ENCODE assay signal across 8 mouse cellular contexts in the genomic region with DNA sequence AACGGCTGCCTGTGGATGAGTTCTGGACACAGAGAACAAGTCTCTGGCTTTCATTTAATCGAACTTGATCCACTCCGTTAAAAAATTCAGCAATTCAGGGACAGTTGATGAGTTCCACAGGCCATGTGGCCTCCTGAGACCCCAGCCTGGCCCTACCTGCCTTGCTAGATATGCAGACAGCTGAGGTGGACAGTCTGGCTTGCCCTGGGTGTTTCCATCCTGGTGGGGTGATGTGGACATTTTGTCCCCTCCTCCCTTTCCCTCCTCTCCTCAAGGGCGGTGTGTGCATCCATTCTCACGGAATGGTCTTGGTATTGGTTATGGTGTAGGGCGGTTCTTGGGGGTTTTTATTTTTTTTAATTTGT.
DNase-seq lines count a peak whose midpoint lies in the region; ATAC-seq and TF ChIP-seq lines count a peak whose summit lies in the region.

No protein-coding gene starts in this region.

- ATAC-seq in kidney, postnatal 0 days (replicated peaks; ENCODE audit: low FRiP score, low read depth): 0 out of 2 replicates have a peak, but pooled peaks have one; percentile 15
- ATAC-seq in embryonic facial prominence, embryonic 12.5 days (ENCODE audit: insufficient number of reproducible peaks, insufficient read depth, low FRiP score, low TSS enrichment): no peak
- ATAC-seq in hindbrain, embryonic 15.5 days (ENCODE audit: low FRiP score, low read depth): no peak
- ATAC-seq in midbrain, embryonic 14.5 days (ENCODE audit: low FRiP score, low TSS enrichment): no peak

- no peaks in the 10 kb centered on the region for H3K27me3 ChIP-seq in kidney, postnatal 0 days (ENCODE audit: insufficient read depth, low read length)
- H3K27me3 ChIP-seq in embryonic facial prominence, embryonic 12.5 days: no peaks in the 10 kb centered on the region
- H3K27me3 ChIP-seq in hindbrain, embryonic 15.5 days: peaks cover 3% of the 10 kb centered on the region; the same call in 1 of the 2 replicates
- no peaks in the 10 kb centered on the region for H3K27me3 ChIP-seq in midbrain, embryonic 14.5 days (ENCODE audit: control insufficient read depth, insufficient read depth, low read length)

- DNase-seq in kidney, postnatal 0 days (ENCODE audit: low spot score): no peak
- DNase-seq in kidney, postnatal 14 days: no peak
- DNase-seq in midbrain, embryonic 14.5 days: no peak
- DNase-seq in left cerebral cortex, adult 9 months (ENCODE audit: low spot score in 2 of 2): no peak
- no peak for DNase-seq in adrenal gland, postnatal 14 days
- DNase-seq in layer of hippocampus, postnatal 14 days (ENCODE audit: low spot score in 2 of 2): no peak

- 0 out of 2 replicates have a peak overlapping the region, but pooled peaks have one; percentile 1 for H3K4me3 ChIP-seq in kidney, postnatal 0 days (replicated peaks; ENCODE audit: low read depth, low read length)
- no peak overlapping the region for H3K4me3 ChIP-seq in embryonic facial prominence, embryonic 12.5 days
- H3K4me3 ChIP-seq in hindbrain, embryonic 15.5 days: no peak overlapping the region
- H3K4me3 ChIP-seq in midbrain, embryonic 14.5 days (replicated peaks; ENCODE audit: low read depth, low read length): no peak overlapping the region

- H3K4me1 ChIP-seq in kidney, postnatal 0 days (replicated peaks; ENCODE audit: insufficient read depth, low read length): peaks cover 18% of the 10 kb centered on the region
- H3K4me1 ChIP-seq in embryonic facial prominence, embryonic 12.5 days: peaks cover 25% of the 10 kb centered on the region
- peaks cover 26% of the 10 kb centered on the region for H3K4me1 ChIP-seq in hindbrain, embryonic 15.5 days (replicated peaks)
- peaks cover 15% of the 10 kb centered on the region; the same call in 1 of the 2 replicates for H3K4me1 ChIP-seq in midbrain, embryonic 14.5 days (ENCODE audit: control insufficient read depth, insufficient read depth, low read length)

- WGBS in kidney, postnatal 0 days: 59% methylated on average over 6 of the region's 6 CpGs
- WGBS in embryonic facial prominence, embryonic 12.5 days: 58% methylated on average over 6 of the region's 6 CpGs
- 75% methylated on average over 6 of the region's 6 CpGs for WGBS in hindbrain, embryonic 15.5 days
- WGBS in midbrain, embryonic 14.5 days: 83% methylated on average over 6 of the region's 6 CpGs

- 0 out of 2 replicates have a peak overlapping the region, but pooled peaks have one; percentile 10 for H3K9ac ChIP-seq in kidney, postnatal 0 days (ENCODE audit: low read depth, low read length)
- peak overlapping the region; percentile 16; the same call in 1 of the 2 replicates for H3K9ac ChIP-seq in embryonic facial prominence, embryonic 12.5 days
- no peak overlapping the region for H3K9ac ChIP-seq in hindbrain, embryonic 15.5 days
- no peak overlapping the region; the same call in 1 of the 2 replicates for H3K9ac ChIP-seq in midbrain, embryonic 14.5 days (replicated peaks; ENCODE audit: low read length)

- peak overlapping the region; percentile 91 for H3K27ac ChIP-seq in kidney, postnatal 0 days
- H3K27ac ChIP-seq in embryonic facial prominence, embryonic 12.5 days: peak overlapping the region; percentile 83
- peak overlapping the region; percentile 77 for H3K27ac ChIP-seq in hindbrain, embryonic 15.5 days (replicated peaks)
- 0 out of 2 replicates have a peak overlapping the region, but pooled peaks have one; percentile 22 for H3K27ac ChIP-seq in midbrain, embryonic 14.5 days (replicated peaks; ENCODE audit: low read depth, low read length)

- H3K9me3 ChIP-seq in kidney, postnatal 0 days (replicated peaks; ENCODE audit: low read length): no peaks in the 10 kb centered on the region
- no peaks in the 10 kb centered on the region for H3K9me3 ChIP-seq in embryonic facial prominence, embryonic 12.5 days
- H3K9me3 ChIP-seq in hindbrain, embryonic 15.5 days: no peaks in the 10 kb centered on the region
- H3K9me3 ChIP-seq in midbrain, embryonic 14.5 days (ENCODE audit: control insufficient read depth, low read length): no peaks in the 10 kb centered on the region

- no peaks in the 10 kb centered on the region for H3K36me3 ChIP-seq in kidney, postnatal 0 days (ENCODE audit: insufficient read depth, low read length)
- H3K36me3 ChIP-seq in embryonic facial prominence, embryonic 12.5 days: no peaks in the 10 kb centered on the region
- no peaks in the 10 kb centered on the region for H3K36me3 ChIP-seq in hindbrain, embryonic 15.5 days
- no peaks in the 10 kb centered on the region for H3K36me3 ChIP-seq in midbrain, embryonic 14.5 days (ENCODE audit: control insufficient read depth, insufficient read depth, low read length)

- H3K4me2 ChIP-seq in kidney, postnatal 0 days (ENCODE audit: low read length): peak overlapping the region; percentile 33
- peak overlapping the region; percentile 35 for H3K4me2 ChIP-seq in embryonic facial prominence, embryonic 12.5 days (replicated peaks)
- peak overlapping the region; percentile 39 for H3K4me2 ChIP-seq in hindbrain, embryonic 15.5 days
- H3K4me2 ChIP-seq in midbrain, embryonic 14.5 days (ENCODE audit: low read length): peak overlapping the region; percentile 37

- no peak for TF ChIP-seq CTCF in kidney, postnatal 0 days (IDR thresholded peaks at IDR 0.05; ENCODE audit: low read depth)

Comparison
In these comparisons a context has a peak if more than half of its experiments do, and no peak if none do; other contexts are left out.
1. H3K27ac ChIP-seq: peak in every context shown above with its lines; median percentile 91 in kidney, postnatal 0 days; 83 in embryonic facial prominence, embryonic 12.5 days; 77 in hindbrain, embryonic 15.5 days; 22 in midbrain, embryonic 14.5 days.
2. H3K9ac ChIP-seq: peak in kidney, postnatal 0 days (single experiment) and embryonic facial prominence, embryonic 12.5 days (single experiment); none in hindbrain, embryonic 15.5 days (single experiment) and midbrain, embryonic 14.5 days (single experiment).
3. Peak in every context shown above with its lines, with median percentiles within 50 percentile points of each other: H3K4me2 ChIP-seq.